Mouse (Mus musculus): ENCODE data around the gene Mycbp2. TPM values are rescaled to one million over a fixed set of nuclear protein-coding genes. Genes with fewer than 3 reads are reported as not detected.

The Mycbp2 gene
- polyA plus RNA-seq, 1 experiment: 21.3 TPM

- 0 out of 2 replicates have a peak, but pooled peaks have one; percentile 51 for TF ChIP-seq POLR2A (IDR thresholded peaks at IDR 0.05; ENCODE audit: borderline replicate concordance, extremely low read depth, low read depth, low read length)
- TF ChIP-seq CTCF (IDR thresholded peaks at IDR 0.05; ENCODE audit: insufficient read depth, low read length): no peak
- Histone ChIP-seq H3K4me1 (ENCODE audit: control insufficient read depth, insufficient read depth, low read length) (peaks cover 12% of the 10 kb centered on the region), H3K4me3 (replicated peaks; ENCODE audit: extremely low read depth, low read depth, low read length) (peak overlapping the region; percentile 80)
- peak; percentile 80 for DNase-seq
- WGBS: under 1% methylated on average over 78 of the region's 86 CpGs
Measured at GRCm38 (mm10) chr14:103098587-103099235, 247.9 kb downstream of the Mycbp2 start.

DNA sequence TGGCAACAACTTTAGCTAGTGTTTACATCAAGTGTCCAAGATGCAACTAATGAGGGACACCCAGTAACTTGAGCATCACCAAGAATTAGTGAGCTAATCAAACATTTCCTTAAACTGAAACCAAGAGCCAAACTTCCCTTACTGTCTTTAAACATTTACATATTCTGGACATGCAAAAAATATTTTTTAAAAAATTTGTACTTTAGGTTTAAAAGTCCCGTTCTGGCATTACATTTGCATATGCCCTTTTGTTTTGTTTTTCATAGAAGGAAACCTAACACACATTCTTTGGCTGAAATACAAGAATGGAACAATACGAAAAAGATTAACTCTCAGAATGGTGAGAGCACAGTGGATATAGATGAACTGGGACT, 248.4 kb downstream of the Mycbp2 start:
- 0% methylated on average over 2 of the region's 2 CpGs for WGBS
- TF ChIP-seq POLR2A (IDR thresholded peaks at IDR 0.05; ENCODE audit: borderline replicate concordance, extremely low read depth, low read depth, low read length): no peak
- no peak for TF ChIP-seq CTCF (IDR thresholded peaks at IDR 0.05; ENCODE audit: insufficient read depth, low read length)
- peaks cover 16% of the 10 kb centered on the region for H3K4me1 ChIP-seq (ENCODE audit: control insufficient read depth, insufficient read depth, low read length)
- peak overlapping the region; percentile 76 for H3K4me3 ChIP-seq (replicated peaks; ENCODE audit: extremely low read depth, low read depth, low read length)
- no peak for DNase-seq

DNA sequence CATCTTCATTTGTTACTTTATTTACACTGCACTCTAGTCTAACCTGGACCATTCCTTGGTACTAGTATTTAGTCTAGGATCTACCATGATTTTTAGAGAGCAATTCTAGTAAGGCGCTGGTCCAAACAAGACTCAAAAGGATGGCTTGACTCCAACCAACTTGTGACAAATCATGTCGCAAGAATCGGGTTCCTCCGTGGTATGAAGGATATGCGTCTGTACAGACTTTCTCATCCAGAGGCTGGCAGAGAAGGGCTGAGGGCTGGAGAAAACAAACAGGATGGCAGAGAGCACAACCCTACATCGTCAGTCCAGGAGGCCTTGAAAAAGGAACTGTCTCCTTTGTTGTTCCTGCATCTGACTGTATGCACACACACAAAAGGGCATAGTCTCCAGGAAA, 250.0 kb downstream of the Mycbp2 start:
- no peak overlapping the region for H3K4me3 ChIP-seq (replicated peaks; ENCODE audit: extremely low read depth, low read depth, low read length)
- WGBS: 24% methylated on average over 6 of the region's 6 CpGs
- DNase-seq: peak; percentile 41
- no peak for TF ChIP-seq POLR2A (IDR thresholded peaks at IDR 0.05; ENCODE audit: borderline replicate concordance, extremely low read depth, low read depth, low read length)
- no peak for TF ChIP-seq CTCF (IDR thresholded peaks at IDR 0.05; ENCODE audit: insufficient read depth, low read length)
- peaks cover 16% of the 10 kb centered on the region for H3K4me1 ChIP-seq (ENCODE audit: control insufficient read depth, insufficient read depth, low read length)

DNA sequence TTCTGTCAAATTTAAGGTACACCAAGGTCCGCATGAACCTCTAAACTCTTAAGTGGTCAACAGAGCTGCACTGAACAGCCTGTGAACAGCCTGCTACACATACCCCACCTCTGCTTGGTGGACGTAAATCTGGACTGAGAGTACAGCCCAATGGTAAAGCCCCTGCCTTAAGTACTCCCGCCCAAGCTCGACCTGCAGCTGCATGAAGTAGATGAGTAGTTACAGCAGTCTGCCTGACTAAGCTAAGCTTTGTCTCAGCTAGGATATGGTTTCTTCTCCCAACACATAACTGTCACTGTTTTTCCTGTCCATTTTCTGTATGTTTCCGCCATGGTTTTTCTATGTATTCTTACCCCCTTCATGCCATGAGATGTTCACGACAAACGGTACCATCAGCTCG, 250.8 kb downstream of the Mycbp2 start:
- WGBS: 90% methylated on average over 8 of the region's 8 CpGs
- TF ChIP-seq POLR2A (IDR thresholded peaks at IDR 0.05; ENCODE audit: borderline replicate concordance, extremely low read depth, low read depth, low read length) (no peak), CTCF (IDR thresholded peaks at IDR 0.05; ENCODE audit: insufficient read depth, low read length) (no peak)

DNA sequence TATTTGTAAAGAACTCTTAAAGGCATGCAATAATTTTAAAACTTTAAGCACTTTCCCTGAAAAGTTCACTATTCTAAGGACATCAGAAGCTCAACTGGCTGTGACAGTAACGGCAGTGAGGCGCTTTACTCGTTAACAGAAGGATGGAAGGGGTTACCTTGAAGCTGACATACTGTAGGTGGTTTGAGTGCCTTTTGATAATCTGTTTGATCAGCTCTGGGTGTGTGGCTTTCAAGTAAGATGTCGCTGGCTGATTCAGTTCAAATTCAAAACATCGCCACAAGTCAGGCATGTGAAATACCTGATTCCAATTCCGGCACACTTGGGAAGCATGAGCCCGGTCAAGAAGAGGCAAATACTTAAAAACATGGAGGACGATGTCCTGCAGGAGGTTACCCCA, 251.6 kb downstream of the Mycbp2 start:
- TF ChIP-seq POLR2A (IDR thresholded peaks at IDR 0.05; ENCODE audit: borderline replicate concordance, extremely low read depth, low read depth, low read length): no peak
- no peak for TF ChIP-seq CTCF (IDR thresholded peaks at IDR 0.05; ENCODE audit: insufficient read depth, low read length)
- no peak overlapping the region for H3K4me3 ChIP-seq (replicated peaks; ENCODE audit: extremely low read depth, low read depth, low read length)
- H3K4me1 ChIP-seq (ENCODE audit: control insufficient read depth, insufficient read depth, low read length): peaks cover 16% of the 10 kb centered on the region
- DNase-seq: no peak
- 83% methylated on average over 8 of the region's 8 CpGs for WGBS

More for the DNA sequence above, 250.8 kb downstream of the Mycbp2 start:
- DNase-seq: no peak
- Histone ChIP-seq H3K4me3 (replicated peaks; ENCODE audit: extremely low read depth, low read depth, low read length) (no peak overlapping the region), H3K4me1 (ENCODE audit: control insufficient read depth, insufficient read depth, low read length) (peaks cover 16% of the 10 kb centered on the region)

GRCm38 (mm10) chr14:103093670-103094069, 252.9 kb downstream of the Mycbp2 start:
- DNase-seq: no peak
- 39% methylated on average over 4 of the region's 4 CpGs for WGBS
- no peak for TF ChIP-seq CTCF (IDR thresholded peaks at IDR 0.05; ENCODE audit: insufficient read depth, low read length)
- TF ChIP-seq POLR2A (IDR thresholded peaks at IDR 0.05; ENCODE audit: borderline replicate concordance, extremely low read depth, low read depth, low read length): no peak
- no peak overlapping the region for H3K4me3 ChIP-seq (replicated peaks; ENCODE audit: extremely low read depth, low read depth, low read length)
- H3K4me1 ChIP-seq (ENCODE audit: control insufficient read depth, insufficient read depth, low read length): peaks cover 18% of the 10 kb centered on the region

GRCm38 (mm10) chr14:103093236-103093635, 253.4 kb downstream of the Mycbp2 start:
- DNase-seq: no peak
- WGBS: 83% methylated on average over 3 of the region's 3 CpGs
- TF ChIP-seq CTCF (IDR thresholded peaks at IDR 0.05; ENCODE audit: insufficient read depth, low read length) (no peak), POLR2A (IDR thresholded peaks at IDR 0.05; ENCODE audit: borderline replicate concordance, extremely low read depth, low read depth, low read length) (no peak)
- peaks cover 19% of the 10 kb centered on the region for H3K4me1 ChIP-seq (ENCODE audit: control insufficient read depth, insufficient read depth, low read length)
- H3K4me3 ChIP-seq (replicated peaks; ENCODE audit: extremely low read depth, low read depth, low read length): no peak overlapping the region

DNA sequence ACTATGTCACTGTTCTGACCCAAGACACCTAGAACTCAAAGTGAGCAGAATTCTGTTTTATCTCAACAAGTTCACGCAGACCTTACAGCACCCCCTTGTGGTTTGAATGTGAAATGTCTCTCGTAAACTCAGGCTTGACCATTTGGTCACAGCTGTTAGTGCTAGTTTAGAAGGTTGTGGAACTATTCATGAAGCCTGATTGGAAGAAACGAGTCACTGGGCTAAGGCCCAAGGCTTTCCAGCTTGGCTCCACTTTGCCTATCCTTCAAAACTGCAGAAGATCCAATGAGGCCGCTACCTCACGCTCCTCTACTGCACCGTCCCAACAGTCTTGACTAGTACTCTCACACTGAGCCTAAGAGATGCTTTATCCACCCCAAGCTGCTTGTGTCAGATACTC, 258.0 kb downstream of the Mycbp2 start:
- Histone ChIP-seq H3K4me1 (ENCODE audit: control insufficient read depth, insufficient read depth, low read length) (peaks cover 17% of the 10 kb centered on the region), H3K4me3 (replicated peaks; ENCODE audit: extremely low read depth, low read depth, low read length) (no peak overlapping the region)
- WGBS: 58% methylated on average over 6 of the region's 6 CpGs
- no peak for DNase-seq
- TF ChIP-seq CTCF (IDR thresholded peaks at IDR 0.05; ENCODE audit: insufficient read depth, low read length): peak; percentile 16; the same call in 1 of the 2 replicates
- no peak for TF ChIP-seq POLR2A (IDR thresholded peaks at IDR 0.05; ENCODE audit: borderline replicate concordance, extremely low read depth, low read depth, low read length)

- WGBS: 76% methylated on average over 5 of the region's 5 CpGs
- TF ChIP-seq CTCF (IDR thresholded peaks at IDR 0.05; ENCODE audit: insufficient read depth, low read length) (no peak), POLR2A (IDR thresholded peaks at IDR 0.05; ENCODE audit: borderline replicate concordance, extremely low read depth, low read depth, low read length) (no peak)
- H3K4me1 ChIP-seq (ENCODE audit: control insufficient read depth, insufficient read depth, low read length): peaks cover 15% of the 10 kb centered on the region
- DNase-seq: no peak
- no peak overlapping the region for H3K4me3 ChIP-seq (replicated peaks; ENCODE audit: extremely low read depth, low read depth, low read length)
Measured at GRCm38 (mm10) chr14:103087846-103088245, 258.8 kb downstream of the Mycbp2 start.

- no peak for DNase-seq
- TF ChIP-seq POLR2A (IDR thresholded peaks at IDR 0.05; ENCODE audit: borderline replicate concordance, extremely low read depth, low read depth, low read length): no peak
- no peak for TF ChIP-seq CTCF (IDR thresholded peaks at IDR 0.05; ENCODE audit: insufficient read depth, low read length)
- H3K4me1 ChIP-seq (ENCODE audit: control insufficient read depth, insufficient read depth, low read length): peaks cover 15% of the 10 kb centered on the region
- 74% methylated on average over 4 of the region's 4 CpGs for WGBS
- H3K4me3 ChIP-seq (replicated peaks; ENCODE audit: extremely low read depth, low read depth, low read length): no peak overlapping the region
Measured at GRCm38 (mm10) chr14:103086671-103087324, 259.8 kb downstream of the Mycbp2 start.
